Mouse (Mus musculus): ENCODE measurements around the gene Efcab2.

Efcab2 gene

DNA sequence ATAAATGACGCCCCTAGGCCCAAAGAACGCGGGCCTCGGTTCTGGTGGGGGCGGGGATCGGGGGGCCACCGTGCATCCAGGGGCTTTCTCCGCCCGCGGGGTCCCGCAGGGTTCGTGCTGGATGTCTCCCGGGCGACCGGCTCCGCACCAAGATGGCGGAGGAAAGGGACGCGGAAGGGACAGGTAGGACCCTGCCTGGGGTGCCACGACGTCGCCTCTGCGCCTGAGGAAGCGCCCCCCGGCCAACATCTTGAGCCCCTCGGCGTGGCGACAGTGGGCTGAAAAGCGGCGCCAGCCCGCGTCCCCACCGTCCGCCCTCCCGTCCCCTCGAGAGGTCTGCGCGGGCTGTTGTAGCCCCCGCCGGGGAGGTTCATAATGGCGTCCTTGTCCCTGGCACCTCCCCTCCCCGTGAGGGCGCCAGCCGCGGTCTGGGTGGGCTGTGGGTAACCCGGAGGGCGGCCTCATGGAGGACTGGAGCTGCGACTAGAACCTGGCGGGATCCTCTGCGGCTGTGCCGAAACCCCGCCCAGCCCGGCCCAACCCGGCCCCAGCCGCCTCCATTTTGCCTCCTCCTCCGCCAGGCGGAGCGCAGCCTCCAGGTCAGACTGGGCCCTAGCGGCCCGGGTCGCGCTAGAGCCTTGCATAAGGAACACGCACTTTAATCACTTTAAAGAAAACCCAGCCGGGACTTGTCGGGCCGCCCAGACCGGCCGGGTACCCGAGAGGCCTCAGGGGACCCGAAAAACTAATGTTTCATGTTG, at the start of gene Efcab2:
Gene Efcab2, plus strand, starts transcription at position 135 of the 761 bp plus-strand sequence.
- DNase-seq (ENCODE audit: low spot score): peak; percentile 93

GRCm38 (mm10) chr1:178357776-178358710, 47.8 kb upstream of the Efcab2 start:
- no peak for DNase-seq (ENCODE audit: low spot score)

- no peak for DNase-seq (ENCODE audit: low spot score)
Observed at GRCm38 (mm10) chr1:178360264-178360663, 45.6 kb upstream of the Efcab2 start.

DNA sequence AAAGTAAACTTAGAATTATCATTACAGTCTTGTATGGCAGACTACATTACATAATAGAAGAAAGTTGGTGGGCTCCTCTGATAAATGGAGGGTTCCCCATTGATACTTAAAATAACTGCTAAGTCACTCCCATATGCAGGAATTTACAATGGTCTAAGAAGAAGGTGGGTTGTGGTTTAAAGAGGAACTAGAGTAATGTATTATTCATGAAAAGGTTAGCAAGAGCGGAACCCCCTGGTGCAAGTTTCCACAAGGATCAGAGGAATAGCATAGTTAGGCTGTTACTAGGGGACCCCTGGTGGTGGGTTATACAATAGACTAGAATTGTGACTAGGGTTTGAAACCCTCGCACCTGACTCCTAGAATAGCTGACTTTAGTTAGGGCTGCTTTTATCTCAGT, 45.2 kb upstream of the Efcab2 start:
- peak; percentile 30 for DNase-seq (ENCODE audit: low spot score)

DNA sequence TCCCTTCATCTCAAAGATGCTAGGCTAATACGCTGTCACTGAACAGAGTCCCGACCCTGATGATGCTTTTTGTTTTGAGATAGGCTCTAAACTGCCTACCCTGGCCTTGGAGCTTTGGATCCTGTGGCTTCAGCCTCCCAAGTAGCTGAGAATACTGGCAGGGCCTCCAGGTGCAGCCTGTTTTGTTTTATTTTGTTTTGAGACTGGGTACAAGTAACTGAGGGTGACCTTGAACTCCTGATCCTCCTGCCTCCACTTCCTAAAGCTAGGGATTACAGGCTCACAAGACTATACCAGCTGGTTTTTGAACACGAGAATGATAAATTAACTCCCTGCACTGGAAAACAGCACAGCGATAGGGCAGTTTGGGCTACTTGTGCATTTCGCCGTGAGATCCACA, 40.7 kb upstream of the Efcab2 start:
- DNase-seq (ENCODE audit: low spot score): no peak

DNA sequence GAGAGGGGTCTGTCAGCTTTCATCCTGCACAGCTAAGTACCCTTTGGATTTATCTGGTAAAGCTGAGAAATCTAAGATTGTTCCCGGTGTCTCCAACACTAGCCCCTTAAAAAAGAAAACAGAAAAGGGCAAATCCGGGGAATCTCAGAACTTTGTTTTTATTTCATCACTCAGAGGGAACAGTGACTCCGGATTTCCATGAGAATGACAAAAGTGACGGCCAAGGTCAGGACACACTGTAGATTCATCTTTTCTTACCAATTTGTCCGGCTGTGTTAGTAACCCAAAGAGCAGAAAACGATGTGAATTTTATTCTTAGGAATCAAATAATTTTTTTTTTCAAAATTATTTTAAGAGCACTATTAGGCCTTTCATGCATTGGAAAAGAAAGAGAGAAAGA, 37.8 kb upstream of the Efcab2 start:
- peak; percentile 17 for DNase-seq (ENCODE audit: low spot score)

DNA sequence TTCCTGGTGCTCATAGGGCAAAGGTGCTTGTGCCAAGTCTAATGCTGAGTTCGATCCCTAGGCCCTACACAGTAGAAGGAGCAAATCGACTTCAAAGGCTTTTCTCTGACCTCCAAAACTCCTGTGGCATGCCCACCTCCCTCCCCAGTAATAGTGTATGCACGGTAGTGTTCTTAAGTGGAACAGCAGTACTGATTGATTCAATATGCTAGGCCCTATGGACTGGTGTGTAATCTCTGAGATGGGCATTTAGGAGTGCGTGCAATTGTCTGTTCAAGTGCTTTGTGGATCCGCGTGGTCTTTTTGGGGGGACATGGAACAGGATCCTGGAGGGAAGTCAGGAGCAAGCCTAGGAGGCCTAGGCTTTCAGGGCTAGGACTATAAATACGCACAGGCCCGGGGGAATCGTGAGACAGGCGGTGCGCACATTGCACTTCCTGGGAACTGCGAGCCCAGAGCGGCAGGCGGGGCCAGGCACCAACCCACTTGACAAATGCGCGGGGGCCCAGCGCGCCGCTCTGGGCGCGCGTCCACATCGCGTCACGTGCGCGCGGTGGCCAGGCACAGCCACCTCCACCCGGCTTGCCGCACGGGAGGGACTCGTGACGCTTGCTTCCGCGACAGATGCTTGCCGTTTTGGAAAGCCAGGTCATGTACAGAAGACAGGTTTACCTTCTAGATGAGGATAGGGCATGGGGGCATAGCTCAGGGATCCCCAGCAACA, 37.2 kb upstream of the Efcab2 start:
- peak; percentile 87 for DNase-seq (ENCODE audit: low spot score)

GRCm38 (mm10) chr1:178369272-178369651, 36.6 kb upstream of the Efcab2 start:
- DNase-seq (ENCODE audit: low spot score): peak; percentile 75

- DNase-seq (ENCODE audit: low spot score): no peak
Observed at GRCm38 (mm10) chr1:178372681-178373080, 33.2 kb upstream of the Efcab2 start.

DNA sequence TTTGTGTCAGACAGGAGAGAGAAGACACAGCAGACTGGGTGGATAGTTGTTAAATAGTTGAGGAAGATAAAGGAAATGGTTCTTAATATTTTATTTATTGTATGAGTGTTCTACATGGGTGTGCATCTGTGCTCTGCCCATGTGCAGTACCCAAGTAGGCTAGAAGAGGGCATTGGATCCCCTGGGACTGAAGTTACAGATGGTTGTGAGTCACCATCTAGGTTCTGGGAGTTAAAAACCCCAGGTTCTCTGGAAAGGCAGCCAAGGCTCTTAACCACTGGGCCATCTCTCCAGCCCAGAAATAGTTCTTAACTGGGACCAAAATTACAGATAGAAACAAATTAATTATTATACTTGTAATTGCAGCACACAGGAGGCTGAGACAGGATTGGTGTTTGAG, 30.5 kb upstream of the Efcab2 start:
- no peak for DNase-seq (ENCODE audit: low spot score)

DNA sequence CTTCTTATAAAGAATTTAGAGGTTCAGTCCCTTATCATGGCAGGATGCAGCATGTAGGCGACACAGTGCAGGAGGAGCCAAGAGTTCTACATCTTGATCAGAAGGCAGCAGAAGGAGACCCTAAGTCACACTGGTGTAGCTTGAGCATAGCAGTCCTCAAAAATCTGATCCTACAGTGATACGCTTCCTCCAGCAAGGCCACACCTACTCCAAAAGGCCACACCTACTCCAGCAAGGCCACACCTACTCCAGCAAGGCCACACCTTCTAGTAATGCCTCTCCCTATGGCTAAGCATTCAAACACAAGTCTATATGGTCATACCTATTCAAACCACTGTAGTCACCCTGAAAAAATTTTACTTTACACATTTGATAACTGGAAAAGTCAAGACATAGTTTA, 29.8 kb upstream of the Efcab2 start:
- no peak for DNase-seq (ENCODE audit: low spot score)

GRCm38 (mm10) chr1:178376907-178377306, 29.0 kb upstream of the Efcab2 start:
- DNase-seq (ENCODE audit: low spot score): no peak

DNA sequence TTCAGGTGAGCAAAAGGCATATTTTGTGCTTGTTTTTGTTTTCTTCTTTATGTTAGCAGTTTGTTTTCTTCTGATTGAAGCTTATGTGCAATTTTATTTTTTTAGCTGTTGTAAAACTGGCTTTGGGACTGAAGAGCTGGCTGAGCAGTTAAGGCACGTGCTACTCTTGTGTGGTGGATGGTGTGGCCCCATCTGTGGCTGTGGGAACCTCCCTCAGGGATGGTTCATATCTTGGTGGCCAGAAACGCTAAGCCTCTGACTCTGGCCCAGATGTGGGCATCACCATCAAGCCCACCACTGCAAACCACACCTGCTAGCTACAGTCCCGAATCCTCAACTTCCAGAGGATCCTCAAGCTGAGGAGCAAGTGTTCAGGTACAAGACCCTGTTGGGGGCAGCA, 27.8 kb upstream of the Efcab2 start:
- DNase-seq (ENCODE audit: low spot score): no peak

DNA sequence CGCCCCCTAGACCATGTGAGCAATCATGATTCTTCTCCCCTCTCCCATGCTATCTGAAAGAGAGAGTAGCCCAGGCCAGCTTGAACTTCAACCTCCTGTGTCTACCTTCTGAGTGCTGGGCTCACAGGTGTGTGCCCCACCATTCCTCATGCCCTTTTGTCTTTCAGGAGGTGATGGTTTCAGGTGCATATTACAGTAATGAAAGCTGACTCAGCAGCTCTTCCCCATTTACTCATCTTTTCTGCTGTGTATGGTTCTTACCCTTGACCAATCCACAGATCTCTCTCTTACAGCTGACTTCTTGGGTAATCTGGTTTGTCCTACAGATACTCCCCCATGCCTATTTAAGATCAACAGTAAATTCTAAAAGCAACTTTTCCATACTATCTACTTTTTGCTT, 26.7 kb upstream of the Efcab2 start:
- DNase-seq (ENCODE audit: low spot score): no peak

GRCm38 (mm10) chr1:178382165-178382564, 23.7 kb upstream of the Efcab2 start:
- DNase-seq (ENCODE audit: low spot score): no peak

DNA sequence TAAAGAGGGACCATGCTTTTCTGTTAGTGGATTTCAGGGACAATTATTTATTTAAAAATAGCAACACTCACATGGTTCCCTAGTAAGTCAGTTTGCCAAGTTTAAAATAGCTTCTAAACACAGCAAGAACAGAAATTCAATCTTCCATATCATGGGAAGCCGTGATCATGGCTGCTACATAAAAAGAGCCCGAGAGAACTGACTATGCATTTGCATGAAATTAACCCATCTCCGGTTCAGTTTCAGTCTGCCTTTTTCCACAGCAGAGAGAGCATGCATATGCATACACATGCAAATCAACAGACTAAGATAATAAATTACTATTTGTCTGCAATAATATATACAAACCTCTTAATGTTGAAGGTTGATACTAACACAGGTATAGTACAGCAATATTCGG, 17.1 kb upstream of the Efcab2 start:
- no peak for DNase-seq (ENCODE audit: low spot score)

DNA sequence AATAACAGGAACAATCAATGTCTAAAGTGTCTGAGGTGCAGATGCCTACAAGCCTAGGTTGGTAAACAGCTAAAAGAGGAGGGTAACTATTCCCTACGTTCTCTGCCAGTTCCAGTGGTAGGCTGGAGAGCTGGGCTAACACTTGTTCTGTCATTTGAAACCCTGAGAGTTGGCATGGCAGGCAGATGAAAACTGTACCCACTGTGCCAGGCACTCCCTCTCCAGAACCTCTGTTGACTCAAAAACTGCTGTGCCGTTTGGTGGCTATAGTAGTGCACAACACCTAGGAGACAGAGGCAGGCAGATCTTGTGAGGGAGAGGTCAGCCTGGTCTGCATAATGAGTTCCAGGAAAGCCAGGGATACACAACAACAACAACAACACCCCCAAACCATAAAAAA, 16.5 kb upstream of the Efcab2 start:
- no peak for DNase-seq (ENCODE audit: low spot score)

GRCm38 (mm10) chr1:178392970-178393369, 12.9 kb upstream of the Efcab2 start:
- no peak for DNase-seq (ENCODE audit: low spot score)

DNA sequence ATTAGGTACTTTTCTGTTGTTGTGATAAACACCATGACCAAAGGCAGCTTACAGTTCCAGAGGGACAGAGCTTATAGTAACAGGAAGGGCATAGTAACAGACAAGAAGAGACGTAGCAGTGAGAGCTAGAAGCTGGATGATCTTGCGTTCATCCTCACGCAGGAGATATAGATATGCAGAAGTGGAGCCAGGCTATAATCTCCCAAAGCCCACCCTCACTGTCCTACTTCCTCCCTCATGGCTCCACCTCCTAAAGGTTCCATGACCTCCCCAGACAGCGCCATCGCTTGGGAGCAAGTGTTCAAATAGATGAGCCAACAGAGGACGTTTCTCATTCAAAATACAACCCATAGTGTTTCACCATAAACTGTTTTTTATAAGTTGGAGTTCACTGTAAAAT, 10.8 kb upstream of the Efcab2 start:
- DNase-seq (ENCODE audit: low spot score): no peak

DNA sequence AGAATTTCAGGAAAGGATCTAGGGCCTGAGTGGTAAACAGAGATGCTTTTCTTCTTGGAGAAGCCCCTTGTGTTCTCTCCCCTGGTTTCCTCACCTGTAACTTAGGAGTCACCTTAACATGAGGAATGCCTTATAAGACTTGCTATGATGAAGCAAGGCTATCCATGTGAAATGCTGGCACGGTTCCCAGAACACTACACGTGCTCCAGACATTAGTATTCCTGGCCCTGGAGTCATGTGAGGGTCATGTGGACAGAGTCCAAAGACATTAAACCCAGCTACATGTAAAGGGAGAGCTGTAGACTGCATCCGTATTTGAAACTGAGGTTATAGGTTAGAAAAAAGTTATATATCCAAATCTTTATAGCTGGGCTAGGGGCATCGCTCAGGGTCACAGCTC, 9.5 kb upstream of the Efcab2 start:
- DNase-seq (ENCODE audit: low spot score): no peak

- no peak for DNase-seq (ENCODE audit: low spot score)
Observed at GRCm38 (mm10) chr1:178399879-178400278, 6.0 kb upstream of the Efcab2 start.

DNA sequence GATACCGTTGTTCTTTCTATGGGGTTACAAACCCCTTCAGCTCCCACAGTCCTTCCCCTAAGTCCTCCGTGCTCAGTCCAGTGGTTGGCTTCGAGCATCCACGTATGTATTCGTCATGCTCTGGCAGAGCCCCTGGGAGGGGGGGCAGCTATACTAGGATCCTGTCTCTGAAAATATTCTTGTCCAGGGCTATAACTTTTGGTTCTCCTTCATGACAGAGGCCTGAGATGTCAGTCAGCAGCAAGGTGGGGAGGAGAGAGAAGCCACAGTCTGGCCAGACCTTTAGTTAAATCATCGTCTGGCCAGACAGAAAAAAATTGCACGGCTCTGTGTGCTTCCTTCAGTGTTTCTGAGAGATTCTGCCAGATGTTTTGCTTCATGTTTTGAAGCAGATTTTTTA, 5.2 kb upstream of the Efcab2 start:
- DNase-seq (ENCODE audit: low spot score): no peak

GRCm38 (mm10) chr1:178401960-178402359, 3.9 kb upstream of the Efcab2 start:
- no peak for DNase-seq (ENCODE audit: low spot score)

Data from embryo, embryonic 10.5 days (tissue).